Mouse (Mus musculus): ENCODE measurements at regions not wholly inside any gene's neighbourhood (a gene's known extent, or its start where the extent isn't known, plus 50 kb on each side); places are given as distances from the start of the nearest gene placed in this dataset.

- TF ChIP-seq CTCF (IDR thresholded peaks at IDR 0.05; ENCODE audit: control insufficient read depth, insufficient read depth, insufficient replicate concordance, low read depth, low read length) (no peak), POLR2A (IDR thresholded peaks at IDR 0.05; ENCODE audit: control insufficient read depth, low read depth, low read length) (no peak)
These were observed 156.0 kb upstream of the Rgs1 start for GRCm38 (mm10) chr1:144405031-144405430.
